Mouse (Mus musculus): ENCODE measurements around the gene Rpl37. TPM values are rescaled to one million over a fixed set of nuclear protein-coding genes. Genes with fewer than 3 reads are reported as not detected.

The Rpl37 gene
- 465 and 478 TPM in 2 replicates for polyA plus RNA-seq (2016; fragmentation: Nextera tagmentation; extraction: Ambion mirVana)

DNA sequence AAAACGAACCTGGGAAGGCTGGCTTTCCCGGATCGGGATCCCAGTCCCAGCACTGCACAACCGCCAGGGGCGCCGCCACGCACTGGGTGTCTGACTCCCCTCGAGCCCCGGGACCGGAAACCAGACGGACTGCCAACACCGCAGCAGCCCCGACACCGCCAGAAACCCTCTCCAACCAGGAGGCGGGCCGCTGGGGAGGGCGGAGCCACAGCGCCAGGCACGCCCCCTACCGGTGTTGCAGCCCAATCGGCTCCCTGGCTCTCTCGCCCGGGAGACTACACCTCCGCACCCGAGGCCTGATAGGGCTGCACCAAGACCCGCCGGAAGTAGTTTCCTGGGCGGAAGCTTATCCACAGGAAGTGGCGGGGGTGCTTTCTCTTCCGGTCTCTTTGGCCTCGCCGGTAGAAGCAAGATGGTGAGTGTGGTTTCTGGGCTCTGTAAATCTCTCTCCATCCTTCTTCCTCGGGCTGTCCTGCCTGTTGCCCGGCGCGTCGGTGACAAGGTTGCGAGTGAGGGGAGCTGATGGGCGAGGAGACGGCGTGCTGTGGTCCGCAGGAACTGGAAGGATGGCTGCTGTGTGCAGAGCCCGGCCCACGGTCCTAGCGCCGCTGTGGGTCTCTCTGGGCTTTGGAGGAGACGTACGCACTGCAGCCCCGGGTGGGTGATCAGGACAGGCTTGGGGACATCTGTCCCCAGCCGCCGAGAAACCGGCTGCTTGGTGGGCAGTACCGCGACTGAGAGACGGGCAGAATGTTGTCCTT is at the start of gene Rpl37:
Gene Rpl37 (plus strand): TSS at position 376 of the 761 bp plus-strand sequence.
- H3K36me3 ChIP-seq (replicated peaks) = peaks cover 44% of the 10 kb centered on the region
- DNase-seq (ENCODE audit: extremely low spot score, low spot score) = peak; percentile 99
- peaks cover 23% of the 10 kb centered on the region for H3K4me1 ChIP-seq
- WGBS = under 1% methylated on average over 55 of the region's 55 CpGs
- H3K4me3 ChIP-seq = peak within 1 kb of the TSS; percentile 89
- H3K27ac ChIP-seq = peak within 1 kb of the TSS; percentile 96
- H3K27me3 ChIP-seq (ENCODE audit: poor library complexity, severe bottlenecking) = no peaks in the 10 kb centered on the region
- H3K9me3 ChIP-seq = no peaks in the 10 kb centered on the region

- no peaks in the 10 kb centered on the region for H3K4me1 ChIP-seq
- no peaks in the 10 kb centered on the region for H3K27me3 ChIP-seq (ENCODE audit: poor library complexity, severe bottlenecking)
- WGBS = 64% methylated on average over 15 of the region's 15 CpGs
- DNase-seq (ENCODE audit: extremely low spot score, low spot score) = no peak
- no peaks in the 10 kb centered on the region for H3K9me3 ChIP-seq
- H3K4me3 ChIP-seq = no peak overlapping the region
- H3K36me3 ChIP-seq (replicated peaks) = no peaks in the 10 kb centered on the region
- H3K27ac ChIP-seq = no peak overlapping the region
These were observed 47.5 kb upstream of the Rpl37 start for GRCm38 (mm10) chr15:5068801-5069518.

- 76% methylated on average over 1 of the region's 1 CpGs for WGBS
- no peaks in the 10 kb centered on the region for H3K9me3 ChIP-seq
- no peaks in the 10 kb centered on the region for H3K4me1 ChIP-seq
- no peak overlapping the region for H3K4me3 ChIP-seq
- no peaks in the 10 kb centered on the region for H3K36me3 ChIP-seq (replicated peaks)
- H3K27ac ChIP-seq = no peak overlapping the region
- H3K27me3 ChIP-seq (ENCODE audit: poor library complexity, severe bottlenecking) = no peaks in the 10 kb centered on the region
- DNase-seq (ENCODE audit: extremely low spot score, low spot score) = no peak
These were observed 35.2 kb upstream of the Rpl37 start for GRCm38 (mm10) chr15:5081235-5081634.

DNA sequence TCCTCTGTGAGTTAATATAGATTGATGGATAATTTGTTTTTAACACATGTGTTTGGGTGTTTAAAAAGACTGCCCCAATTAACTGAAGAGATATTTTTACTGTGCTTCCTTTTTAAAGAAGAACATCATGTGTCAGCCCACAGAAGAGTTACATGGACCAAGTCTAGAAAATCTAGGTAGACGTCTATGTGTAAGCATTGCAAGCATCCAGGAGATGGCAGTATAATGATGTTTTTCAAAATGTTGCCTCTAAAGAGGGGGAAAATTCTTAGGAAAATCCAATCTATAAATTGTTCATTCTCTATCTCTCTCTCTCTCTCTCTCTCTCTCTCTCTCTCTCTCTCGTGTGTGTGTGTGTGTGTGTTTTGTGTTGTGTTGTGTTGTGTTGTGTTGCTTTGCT is 30.3 kb upstream of the Rpl37 start:
- H3K9me3 ChIP-seq = no peaks in the 10 kb centered on the region
- WGBS = 29% methylated on average over 2 of the region's 2 CpGs
- no peak overlapping the region for H3K4me3 ChIP-seq
- H3K36me3 ChIP-seq (replicated peaks) = no peaks in the 10 kb centered on the region
- H3K27me3 ChIP-seq (ENCODE audit: poor library complexity, severe bottlenecking) = no peaks in the 10 kb centered on the region
- H3K4me1 ChIP-seq = no peaks in the 10 kb centered on the region
- DNase-seq (ENCODE audit: extremely low spot score, low spot score) = no peak
- H3K27ac ChIP-seq = no peak overlapping the region

- no peaks in the 10 kb centered on the region for H3K4me1 ChIP-seq
- 82% methylated on average over 7 of the region's 7 CpGs for WGBS
- no peak overlapping the region for H3K4me3 ChIP-seq
- H3K27ac ChIP-seq = no peak overlapping the region
- no peaks in the 10 kb centered on the region for H3K36me3 ChIP-seq (replicated peaks)
- H3K9me3 ChIP-seq = no peaks in the 10 kb centered on the region
- H3K27me3 ChIP-seq (ENCODE audit: poor library complexity, severe bottlenecking) = no peaks in the 10 kb centered on the region
- no peak for DNase-seq (ENCODE audit: extremely low spot score, low spot score)
These were observed 27.4 kb upstream of the Rpl37 start for GRCm38 (mm10) chr15:5088850-5089608.

GRCm38 (mm10) chr15:5090131-5090530 is 26.3 kb upstream of the Rpl37 start:
- no peaks in the 10 kb centered on the region for H3K9me3 ChIP-seq
- DNase-seq (ENCODE audit: extremely low spot score, low spot score) = no peak
- WGBS = 93% methylated on average over 10 of the region's 10 CpGs
- H3K36me3 ChIP-seq (replicated peaks) = no peaks in the 10 kb centered on the region
- no peaks in the 10 kb centered on the region for H3K27me3 ChIP-seq (ENCODE audit: poor library complexity, severe bottlenecking)
- no peak overlapping the region for H3K27ac ChIP-seq
- no peaks in the 10 kb centered on the region for H3K4me1 ChIP-seq
- no peak overlapping the region for H3K4me3 ChIP-seq

DNA sequence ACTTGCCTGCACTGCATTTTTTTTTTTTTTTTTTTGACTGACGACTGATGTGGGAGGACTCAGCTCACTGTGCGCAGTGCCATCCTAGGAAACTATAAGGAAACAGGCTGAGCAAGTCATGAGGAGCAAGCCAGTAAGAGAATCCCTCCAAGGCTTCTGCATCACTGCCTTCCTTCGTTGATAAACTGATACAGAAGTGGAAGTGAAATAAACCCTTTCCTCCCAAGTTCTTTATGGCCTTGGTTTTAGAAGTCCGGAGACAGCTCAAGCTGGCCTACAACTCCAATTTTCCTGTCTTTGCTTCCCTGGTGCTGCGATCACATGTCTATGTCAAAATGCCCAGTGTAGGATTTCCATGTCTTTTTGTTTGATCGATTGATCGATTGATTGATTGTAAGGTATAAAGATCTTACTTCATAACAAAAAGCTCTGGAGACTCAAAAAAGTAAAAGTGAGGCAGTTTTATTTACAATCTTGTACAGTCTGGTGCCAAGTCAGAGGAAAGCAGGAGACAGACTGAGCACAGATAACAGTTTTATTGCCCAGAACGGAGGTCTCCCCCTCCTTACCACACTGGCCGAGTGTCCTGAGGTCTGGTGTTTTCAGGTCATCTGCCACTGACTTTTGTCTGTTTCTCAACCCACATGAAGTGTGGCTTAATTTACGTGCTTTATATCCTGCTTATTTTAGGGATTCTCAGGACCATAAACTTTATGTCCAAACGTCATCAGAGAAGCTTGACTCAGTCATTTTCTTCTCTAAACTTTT is 20.7 kb upstream of the Rpl37 start:
- Histone ChIP-seq H3K27me3 (ENCODE audit: poor library complexity, severe bottlenecking) (no peaks in the 10 kb centered on the region), H3K27ac (no peak overlapping the region), H3K4me1 (no peaks in the 10 kb centered on the region), H3K9me3 (no peaks in the 10 kb centered on the region), H3K36me3 (replicated peaks) (no peaks in the 10 kb centered on the region), H3K4me3 (no peak overlapping the region)
- 90% methylated on average over 11 of the region's 11 CpGs for WGBS
- DNase-seq (ENCODE audit: extremely low spot score, low spot score) = no peak

DNA sequence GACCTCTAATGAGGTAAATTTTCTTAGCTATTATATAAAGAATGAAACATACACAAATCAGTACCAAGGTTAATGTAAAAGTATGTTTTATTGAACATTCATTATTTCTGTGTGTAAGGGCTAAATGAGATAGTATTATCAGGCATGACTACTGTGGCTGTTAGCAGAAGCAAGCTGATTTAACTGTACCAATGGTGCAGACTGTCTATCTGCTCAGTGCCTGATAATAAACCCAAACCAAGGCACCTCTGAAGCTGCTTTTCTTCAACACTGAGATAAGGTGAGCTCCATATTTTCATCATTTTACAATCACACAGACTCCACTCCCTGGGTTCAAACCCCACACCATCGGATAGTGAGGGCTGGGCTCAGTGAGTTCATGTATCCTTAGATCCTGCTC is 19.1 kb upstream of the Rpl37 start:
- no peaks in the 10 kb centered on the region for H3K9me3 ChIP-seq
- 97% methylated on average over 1 of the region's 1 CpGs for WGBS
- H3K36me3 ChIP-seq (replicated peaks) = no peaks in the 10 kb centered on the region
- no peaks in the 10 kb centered on the region for H3K4me1 ChIP-seq
- no peaks in the 10 kb centered on the region for H3K27me3 ChIP-seq (ENCODE audit: poor library complexity, severe bottlenecking)
- DNase-seq (ENCODE audit: extremely low spot score, low spot score) = no peak
- no peak overlapping the region for H3K27ac ChIP-seq
- H3K4me3 ChIP-seq = no peak overlapping the region

DNA sequence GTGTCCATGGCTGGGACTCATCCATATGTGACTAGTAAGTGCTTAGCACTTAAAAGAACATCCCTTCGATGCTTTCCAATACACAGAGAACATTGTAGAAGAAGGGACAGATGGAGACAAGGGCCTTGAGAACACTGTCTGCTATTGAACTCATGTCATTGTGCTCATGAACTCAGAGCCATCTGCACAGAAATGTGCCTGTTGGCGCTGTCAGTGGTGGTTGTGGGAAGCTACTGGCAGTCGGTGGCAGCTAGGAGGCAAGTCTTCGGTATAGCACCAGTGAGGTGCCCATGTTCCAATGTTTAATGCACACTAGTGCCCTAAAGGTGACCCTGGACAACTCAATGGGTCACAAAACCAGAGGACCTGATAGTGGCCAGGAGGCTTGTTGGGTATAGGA is 14.1 kb upstream of the Rpl37 start:
- DNase-seq (ENCODE audit: extremely low spot score, low spot score) = no peak
- no peak overlapping the region for H3K27ac ChIP-seq
- H3K4me1 ChIP-seq = no peaks in the 10 kb centered on the region
- H3K36me3 ChIP-seq (replicated peaks) = no peaks in the 10 kb centered on the region
- WGBS = 93% methylated on average over 4 of the region's 4 CpGs
- H3K27me3 ChIP-seq (ENCODE audit: poor library complexity, severe bottlenecking) = no peaks in the 10 kb centered on the region
- H3K4me3 ChIP-seq = no peak overlapping the region
- H3K9me3 ChIP-seq = no peaks in the 10 kb centered on the region

DNA sequence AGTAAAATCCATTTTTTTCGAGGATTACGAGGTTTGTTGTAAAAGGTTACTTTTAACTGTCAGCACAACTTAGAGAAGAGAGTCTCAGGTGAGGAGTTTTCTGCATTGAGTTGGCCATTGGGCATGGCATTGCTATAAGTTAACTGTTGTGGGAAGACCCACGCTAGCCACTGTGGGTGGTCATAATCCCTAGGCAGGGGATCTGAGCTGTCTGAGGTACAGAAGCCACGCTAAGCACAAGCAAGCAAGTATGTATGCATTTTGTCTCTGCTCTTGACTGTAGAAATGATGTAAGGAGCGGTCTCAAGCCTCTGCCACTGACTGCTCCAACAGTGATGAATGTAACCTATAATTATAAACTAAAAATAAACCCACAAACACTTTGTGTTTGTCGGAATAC is 10.6 kb upstream of the Rpl37 start:
- 82% methylated on average over 6 of the region's 6 CpGs for WGBS
- Histone ChIP-seq H3K4me1 (no peaks in the 10 kb centered on the region), H3K4me3 (no peak overlapping the region), H3K27ac (no peak overlapping the region), H3K27me3 (ENCODE audit: poor library complexity, severe bottlenecking) (no peaks in the 10 kb centered on the region), H3K9me3 (no peaks in the 10 kb centered on the region), H3K36me3 (replicated peaks) (no peaks in the 10 kb centered on the region)
- DNase-seq (ENCODE audit: extremely low spot score, low spot score) = no peak

GRCm38 (mm10) chr15:5106293-5106692 is 10.2 kb upstream of the Rpl37 start:
- Histone ChIP-seq H3K4me1 (no peaks in the 10 kb centered on the region), H3K4me3 (no peak overlapping the region), H3K27me3 (ENCODE audit: poor library complexity, severe bottlenecking) (no peaks in the 10 kb centered on the region), H3K27ac (no peak overlapping the region), H3K9me3 (no peaks in the 10 kb centered on the region), H3K36me3 (replicated peaks) (no peaks in the 10 kb centered on the region)
- DNase-seq (ENCODE audit: extremely low spot score, low spot score) = no peak
- 64% methylated on average over 2 of the region's 2 CpGs for WGBS
